Mouse (Mus musculus) heart, embryonic 10.5 days (tissue): ENCODE results near the gene Nme2. TPM values are rescaled to one million over a fixed set of nuclear protein-coding genes. Genes with fewer than 3 reads are reported as not detected.

Experiments used
- DNase-seq: peaks from one replicate; pipeline ENCODE4 v3.0.0-alpha.2; 2017; ENCODE audit warnings: low spot score
- H3K27ac ChIP-seq: fragments of 300-500 bp; sonication (generic); 2 replicates; pipeline ENCODE4 v1.5.1; 2016; ENCODE audit warnings: mild to moderate bottlenecking
- H3K27me3 ChIP-seq: fragments of 300-500 bp; sonication (generic); 2 replicates; pipeline ENCODE4 v1.6.1; 2016; ENCODE audit warnings: mild to moderate bottlenecking; ENCODE audit not compliant: poor library complexity, insufficient read depth, severe bottlenecking
- H3K36me3 ChIP-seq: fragments of 300-500 bp; sonication (generic); 2 replicates; pipeline ENCODE4 v1.6.1; 2016; ENCODE audit warnings: mild to moderate bottlenecking, moderate library complexity
- H3K4me1 ChIP-seq: fragments of 300-500 bp; sonication (generic); 2 replicates; pipeline ENCODE4 v1.6.1; 2016; ENCODE audit warnings: mild to moderate bottlenecking
- H3K4me3 ChIP-seq: fragments of 300-500 bp; sonication (generic); 2 replicates; pipeline ENCODE4 v1.5.1; 2016; ENCODE audit warnings: mild to moderate bottlenecking, moderate library complexity
- H3K9me3 ChIP-seq: fragments of 300-500 bp; sonication (generic); 2 replicates; pipeline ENCODE4 v1.6.1; 2016; ENCODE audit warnings: mild to moderate bottlenecking, moderate library complexity
- WGBS: fragments of 180-500 bp; shearing (Covaris S2); methylation state at CpG from one replicate; pipeline ENCODE4 v1.1.7; 2016; 5-methylcytosine and 5-hydroxymethylcytosine counted together
- polyA plus RNA-seq: library from polyadenylated mRNA; unstranded; fragments of >200 nt; fragmentation: Nextera tagmentation; extraction: Ambion mirVana; gene quantifications from 2 replicates; pipeline ENCODE4 v1.2.1, GENCODE M21; 2016

Gene Nme2
- polyA plus RNA-seq, 1 experiment from 2014 or later, result 176 TPM

DNA sequence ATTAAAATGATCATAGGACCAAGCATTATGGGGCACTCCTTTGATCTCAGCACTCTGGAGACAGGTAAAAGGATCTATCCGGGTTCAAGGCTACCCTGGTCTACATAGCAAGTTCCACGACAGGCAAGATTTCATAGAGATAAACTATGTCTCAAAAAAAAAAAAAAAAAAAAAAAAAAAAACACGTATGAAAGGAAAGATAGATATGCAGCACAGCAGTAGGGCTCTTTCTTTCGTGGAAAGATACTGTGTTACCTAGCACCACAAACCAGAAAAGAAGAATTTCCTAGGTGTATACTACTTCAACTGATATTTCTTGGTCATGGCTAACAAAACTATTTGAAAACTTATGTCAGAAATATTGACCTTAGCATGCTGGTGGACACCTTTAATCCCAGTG is 49.2 kb downstream of the Nme2 start:
- WGBS, result 87% methylated on average over 4 of the region's 4 CpGs
- Histone ChIP-seq H3K36me3 (peaks cover 71% of the 10 kb centered on the region), H3K4me3 (no peak overlapping the region), H3K4me1 (no peaks in the 10 kb centered on the region), H3K27ac (no peak overlapping the region), H3K9me3 (no peaks in the 10 kb centered on the region), H3K27me3 (no peaks in the 10 kb centered on the region)
- no peak for DNase-seq

Other genes with a start within 250 kb of the Nme2 start
- 22.9 and 33.8 TPM in 2 replicates for gene Utp18, start 70.5 kb downstream of the Nme2 start, polyA plus RNA-seq
- 19.6 and 26.6 TPM in 2 replicates for gene Mbtd1, start 70.4 kb downstream of the Nme2 start, polyA plus RNA-seq
- 432 and 461 TPM in 2 replicates for gene Gm20390, start 12.0 kb upstream of the Nme2 start, polyA plus RNA-seq
- 188 and 263 TPM in 2 replicates for gene Nme1, start 12.3 kb upstream of the Nme2 start, polyA plus RNA-seq
- gene Spag9, start 39.8 kb upstream of the Nme2 start, polyA plus RNA-seq, result 27.8 and 32.4 TPM in 2 replicates